Mouse (Mus musculus) adrenal gland, adult (tissue): Measurements from ENCODE around the gene Vmn1r56.
"Not testable (repeated sequence)": the region's sequence is repeated elsewhere in the genome, so short reads cannot be mapped to it uniquely, and the experiment has no call there.

Experiments used
- DNase-seq, 2 experiments: peaks; one replicate each; pipeline ENCODE4 v3.0.0; 2022 to 2023; ENCODE audit warnings: low spot score in 1 of 2; ENCODE audit not compliant: inconsistent age in 2 of 2

Vmn1r56 gene

DNA sequence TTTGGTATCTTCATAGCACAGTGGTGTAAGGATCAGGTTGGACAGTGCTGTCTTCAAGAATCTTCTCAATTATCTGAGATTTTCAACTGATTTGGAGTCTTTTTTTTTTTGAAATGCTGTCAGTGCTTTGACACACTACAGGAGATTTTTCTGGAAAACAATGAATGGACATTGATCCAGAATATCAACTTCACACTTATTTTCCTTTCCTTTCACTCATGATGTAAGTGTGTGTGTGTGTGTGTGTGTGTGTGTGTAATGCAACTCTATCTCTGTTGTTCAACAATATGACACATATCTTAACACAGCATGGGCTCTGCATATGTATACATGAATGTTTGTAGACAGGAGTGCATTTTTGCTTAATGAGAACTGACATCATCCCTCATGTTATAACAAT, at the start of gene Vmn1r56:
Gene Vmn1r56 (minus strand): TSS at position 101 of the 400 bp plus-strand sequence.
- DNase-seq = not testable (repeated sequence)

DNA sequence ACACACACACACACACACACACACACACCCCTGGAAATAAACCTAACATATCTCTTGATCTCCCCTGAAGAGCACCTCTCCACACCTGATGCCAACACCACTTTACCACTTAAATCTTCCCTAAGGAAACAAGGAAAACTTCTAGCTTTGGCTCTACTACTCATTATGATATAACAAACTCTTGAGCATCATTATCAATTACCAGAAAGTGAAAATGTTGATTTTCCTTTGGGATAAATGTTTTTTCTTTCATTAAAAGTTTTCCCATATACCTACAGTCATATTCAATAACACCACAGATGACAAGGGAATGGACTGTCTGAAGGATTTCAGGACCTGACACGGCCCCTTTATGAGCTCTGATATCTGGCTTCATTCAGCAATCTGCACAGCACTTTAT, 21.6 kb upstream of the Vmn1r56 start, which contains the start of gene Vmn1r57:
Gene Vmn1r57 (plus strand): TSS at position 301 of the 400 bp plus-strand sequence.
- DNase-seq = not testable (repeated sequence)

DNA sequence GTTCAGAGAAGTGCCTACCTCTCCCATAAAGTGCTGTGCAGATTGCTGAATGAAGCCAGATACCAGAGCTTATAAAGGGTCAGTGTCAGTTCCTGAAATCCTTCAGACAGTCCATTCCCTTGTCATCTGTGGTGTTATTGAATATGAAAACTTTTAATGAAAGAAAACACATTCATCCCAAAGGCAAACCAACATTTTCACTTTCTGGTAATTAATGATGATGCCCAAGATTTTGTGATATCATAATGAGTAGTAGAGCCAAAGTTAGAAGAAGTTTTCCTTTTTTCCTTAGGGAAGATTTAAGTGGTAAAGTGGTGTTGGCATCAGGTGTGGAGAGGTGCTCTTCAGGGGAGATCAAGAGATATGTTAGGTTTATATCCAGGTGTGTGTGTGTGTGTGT, 47.0 kb downstream of the Vmn1r56 start, which contains the start of gene Vmn1r55:
Gene Vmn1r55 (minus strand): TSS at position 101 of the 400 bp plus-strand sequence.
- DNase-seq = not testable (repeated sequence)
